Mouse (Mus musculus) midbrain, postnatal 0 days (tissue): ENCODE data around the gene Hoxd8. TPM values are rescaled to one million over a fixed set of nuclear protein-coding genes. Genes with fewer than 3 reads are reported as not detected.

Experiments used
- ATAC-seq: fragments of 200-750 bp; cut with Nextera tagmentation; 2 replicates; pipeline ENCODE4 v1.8.0; 2017; ENCODE audit warnings: moderate number of reproducible peaks, mild to moderate bottlenecking, moderate TSS enrichment, moderate library complexity; ENCODE audit not compliant: low FRiP score
- DNase-seq: peaks from one replicate; pipeline ENCODE4 v3.0.0-alpha.2; 2015; ENCODE audit warnings: low spot score
- H3K27ac ChIP-seq: fragments of 300-500 bp; sonication (generic); 2 replicates; pipeline ENCODE4 v1.5.1; 2014; ENCODE audit warnings: low read depth, mild to moderate bottlenecking, low read length, mixed read lengths
- H3K27me3 ChIP-seq: fragments of 300-500 bp; sonication (generic); 2 replicates; pipeline ENCODE4 v1.6.1; 2014; ENCODE audit warnings: low read length, control low read depth, mixed read lengths; ENCODE audit not compliant: insufficient read depth
- H3K36me3 ChIP-seq: fragments of 300-500 bp; sonication (generic); 2 replicates; pipeline ENCODE4 v1.6.1; 2014; ENCODE audit warnings: low read length, control low read depth, mixed read lengths; ENCODE audit not compliant: insufficient read depth
- H3K4me1 ChIP-seq: fragments of 300-500 bp; sonication (generic); 2 replicates; pipeline ENCODE4 v1.6.1; 2014; ENCODE audit warnings: mild to moderate bottlenecking, control low read depth, antibody characterized with exemption, low read length, mixed read lengths; ENCODE audit not compliant: insufficient read depth
- H3K4me2 ChIP-seq: fragments of 300-500 bp; sonication (generic); 2 replicates; pipeline ENCODE4 v1.6.1; 2014; ENCODE audit warnings: low read depth, mild to moderate bottlenecking, low read length, mixed read lengths; ENCODE audit not compliant: poor library complexity, severe bottlenecking
- H3K4me3 ChIP-seq: fragments of 300-500 bp; sonication (generic); 2 replicates; pipeline ENCODE4 v1.5.1; 2014; ENCODE audit warnings: low read depth, mild to moderate bottlenecking, low read length, moderate library complexity
- H3K9ac ChIP-seq: fragments of 300-500 bp; sonication (generic); replicated peaks from 2 replicates; pipeline ENCODE4 v1.6.1; 2014; ENCODE audit warnings: mild to moderate bottlenecking, low read length, moderate library complexity, mixed read lengths; ENCODE audit not compliant: poor library complexity, severe bottlenecking
- H3K9me3 ChIP-seq: fragments of 300-500 bp; sonication (generic); 2 replicates; pipeline ENCODE4 v1.6.1; 2016; ENCODE audit warnings: low read length, control low read depth
- CTCF ChIP-seq: IDR thresholded peaks from 2 replicates; pipeline ENCODE4 v1.5.1; 2016; ENCODE audit warnings: antibody characterized with exemption, mild to moderate bottlenecking
- WGBS: fragments of 180-500 bp; shearing (Covaris S2); extraction: QIAGEN DNeasy Blood & Tissue Kit; methylation state at CpG from one replicate; pipeline ENCODE4 v1.1.7; 2014; 5-methylcytosine and 5-hydroxymethylcytosine counted together
- polyA plus RNA-seq: library from polyadenylated mRNA; unstranded; fragments of >200 nt; fragmentation: Nextera tagmentation; extraction: Ambion mirVana; gene quantifications from 2 replicates; pipeline ENCODE4 v1.2.1, GENCODE M21; 2015
- total RNA-seq: library from RNA; depleted of rRNA; stranded (reverse); fragments of >200 nt; gene quantifications from 2 replicates; pipeline ENCODE4 v1.2.3, GENCODE M21; 2014

Gene Hoxd8
- total and polyA plus RNA-seq, 2 experiments from 2014 or later = 0.05 TPM; not detected in 1

DNA sequence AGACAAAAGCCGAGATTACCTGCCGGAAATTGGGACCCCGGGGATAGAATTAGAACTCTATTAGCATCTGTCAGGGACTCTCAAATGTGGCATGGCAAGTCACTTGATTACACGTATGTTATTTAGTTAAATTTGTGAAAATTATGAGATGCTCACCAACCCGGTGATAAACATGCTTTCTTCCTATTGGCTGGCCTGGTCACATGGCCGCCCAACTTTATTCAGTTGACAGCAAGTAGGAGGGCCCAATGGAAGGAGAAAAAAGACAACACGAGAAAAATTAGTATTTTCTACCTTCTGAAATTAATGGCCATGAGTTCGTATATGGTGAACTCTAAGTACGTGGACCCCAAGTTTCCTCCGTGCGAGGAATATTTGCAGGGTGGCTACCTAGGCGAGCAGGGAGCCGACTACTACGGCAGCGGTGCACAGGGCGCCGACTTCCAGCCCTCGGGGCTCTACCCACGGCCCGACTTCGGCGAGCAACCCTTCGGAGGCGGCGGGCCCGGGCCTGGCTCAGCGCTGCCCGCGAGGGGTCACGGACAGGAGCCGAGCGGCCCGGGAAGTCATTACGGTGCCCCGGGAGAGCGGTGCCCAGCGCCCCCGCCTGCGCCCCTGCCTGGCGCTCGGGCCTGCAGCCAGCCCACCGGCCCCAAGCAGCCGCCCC lies 22.7 kb downstream of the Hoxd8 start:
- Histone ChIP-seq H3K4me3 (no peak overlapping the region), H3K4me2 (no peak overlapping the region), H3K36me3 (no peaks in the 10 kb centered on the region), H3K9ac (no peak overlapping the region), H3K27me3 (peaks cover 94% of the 10 kb centered on the region), H3K27ac (no peak overlapping the region), H3K9me3 (no peaks in the 10 kb centered on the region), H3K4me1 (no peaks in the 10 kb centered on the region)
- peak; percentile 57 for DNase-seq
- TF ChIP-seq CTCF = no peak
- no peak for ATAC-seq
- WGBS = under 1% methylated on average over 42 of the region's 43 CpGs

DNA sequence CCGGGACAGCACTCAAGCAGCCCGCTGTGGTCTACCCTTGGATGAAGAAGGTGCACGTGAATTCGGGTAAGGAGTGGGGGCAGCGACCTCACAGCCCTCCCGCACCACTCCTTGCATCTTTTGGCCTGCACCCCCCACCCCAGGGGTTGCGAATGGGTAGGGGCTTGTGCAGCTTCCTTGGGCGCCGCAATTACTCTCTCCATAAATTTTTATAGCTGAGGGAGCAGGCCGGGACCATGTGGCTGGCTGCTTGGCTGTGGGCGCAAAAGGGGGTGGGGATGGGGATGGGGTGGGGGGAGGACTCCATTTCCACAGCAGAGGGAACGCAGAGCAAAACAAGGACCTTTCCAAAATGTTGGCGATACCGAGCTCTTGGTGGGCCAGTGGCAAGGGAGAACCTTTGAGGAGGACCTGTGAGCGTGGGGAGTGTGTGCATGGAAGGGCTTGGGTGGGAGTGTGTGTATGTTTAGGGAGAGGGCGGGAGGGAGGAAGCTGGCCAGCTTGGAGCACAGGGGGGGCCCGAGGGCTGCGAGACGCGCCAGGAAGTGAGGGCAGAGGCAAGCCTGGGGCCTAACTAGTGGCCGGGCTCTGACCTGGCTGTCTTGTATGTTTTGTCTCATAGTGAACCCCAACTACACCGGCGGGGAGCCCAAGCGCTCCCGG lies 23.4 kb downstream of the Hoxd8 start:
- Histone ChIP-seq H3K36me3 (no peaks in the 10 kb centered on the region), H3K27ac (no peak overlapping the region), H3K9me3 (no peaks in the 10 kb centered on the region), H3K4me1 (no peaks in the 10 kb centered on the region), H3K4me3 (no peak overlapping the region), H3K27me3 (peaks cover 94% of the 10 kb centered on the region), H3K4me2 (no peak overlapping the region), H3K9ac (no peak overlapping the region)
- no peak for TF ChIP-seq CTCF
- DNase-seq (no peak), ATAC-seq (no peak)
- WGBS = 4% methylated on average over 25 of the region's 25 CpGs

DNA sequence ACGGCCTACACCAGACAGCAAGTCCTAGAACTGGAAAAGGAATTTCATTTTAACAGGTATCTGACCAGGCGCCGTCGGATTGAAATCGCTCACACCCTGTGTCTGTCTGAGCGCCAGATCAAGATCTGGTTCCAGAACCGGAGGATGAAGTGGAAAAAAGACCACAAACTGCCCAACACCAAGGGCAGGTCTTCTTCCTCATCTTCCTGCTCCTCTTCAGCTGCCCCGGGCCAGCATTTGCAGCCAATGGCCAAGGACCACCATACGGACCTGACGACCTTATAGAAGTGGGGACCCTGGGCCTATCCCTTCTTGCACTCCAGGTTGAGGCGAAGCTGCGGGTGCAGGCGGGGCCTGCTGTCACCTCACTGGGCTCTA lies 23.9 kb downstream of the Hoxd8 start:
- H3K9me3 ChIP-seq = no peaks in the 10 kb centered on the region
- no peak overlapping the region for H3K9ac ChIP-seq
- H3K4me1 ChIP-seq = no peaks in the 10 kb centered on the region
- 7% methylated on average over 13 of the region's 13 CpGs for WGBS
- H3K4me2 ChIP-seq = no peak overlapping the region
- H3K27me3 ChIP-seq = peaks cover 94% of the 10 kb centered on the region
- H3K36me3 ChIP-seq = no peaks in the 10 kb centered on the region
- DNase-seq (no peak), ATAC-seq (no peak)
- no peak overlapping the region for H3K27ac ChIP-seq
- TF ChIP-seq CTCF = no peak
- no peak overlapping the region for H3K4me3 ChIP-seq

DNA sequence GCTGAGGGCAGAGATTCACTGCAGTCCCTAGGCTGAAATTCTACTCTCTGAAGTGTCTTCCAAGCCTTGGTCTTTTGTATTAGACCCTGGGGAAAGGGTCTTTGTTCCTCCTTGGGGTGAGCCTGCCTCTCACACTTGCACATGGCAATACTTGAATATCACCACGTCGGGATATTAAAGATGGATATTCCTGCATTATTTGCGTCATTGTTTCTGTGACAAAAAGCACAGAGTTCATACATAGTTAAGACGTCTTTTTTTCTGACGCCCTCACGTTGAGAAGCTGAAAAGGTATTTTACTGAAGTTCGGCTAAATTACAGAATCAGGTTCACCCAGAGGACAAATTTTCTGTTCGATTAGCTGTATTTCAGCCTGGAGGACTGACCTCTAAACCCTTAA lies 25.9 kb downstream of the Hoxd8 start:
- WGBS = 5% methylated on average over 8 of the region's 8 CpGs
- no peak for TF ChIP-seq CTCF
- Histone ChIP-seq H3K4me3 (no peak overlapping the region), H3K36me3 (no peaks in the 10 kb centered on the region), H3K9me3 (no peaks in the 10 kb centered on the region), H3K9ac (no peak overlapping the region), H3K27me3 (peaks cover 95% of the 10 kb centered on the region), H3K4me1 (no peaks in the 10 kb centered on the region), H3K27ac (no peak overlapping the region), H3K4me2 (no peak overlapping the region)
- DNase-seq (no peak), ATAC-seq (no peak)

DNA sequence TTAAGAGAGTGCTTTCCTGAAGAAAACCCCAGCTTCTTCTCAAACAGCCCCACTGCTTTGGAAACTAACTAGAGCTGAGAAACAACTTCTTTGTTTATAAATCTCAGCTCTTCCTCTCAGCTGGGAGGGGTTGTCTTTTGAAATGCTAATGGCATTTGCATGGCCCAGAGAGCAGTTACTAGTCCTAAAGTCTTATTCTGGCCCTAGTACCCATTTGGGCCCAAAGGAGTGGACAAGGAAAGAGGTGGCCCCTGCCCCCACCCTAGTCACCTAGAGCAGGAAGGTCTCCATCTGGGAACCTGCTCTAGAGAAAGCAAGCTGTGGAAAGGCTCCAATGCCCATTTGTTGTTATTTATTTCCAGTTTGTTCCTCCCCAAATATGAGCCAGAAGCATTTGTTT lies 26.6 kb downstream of the Hoxd8 start:
- no peak overlapping the region for H3K4me2 ChIP-seq

DNA sequence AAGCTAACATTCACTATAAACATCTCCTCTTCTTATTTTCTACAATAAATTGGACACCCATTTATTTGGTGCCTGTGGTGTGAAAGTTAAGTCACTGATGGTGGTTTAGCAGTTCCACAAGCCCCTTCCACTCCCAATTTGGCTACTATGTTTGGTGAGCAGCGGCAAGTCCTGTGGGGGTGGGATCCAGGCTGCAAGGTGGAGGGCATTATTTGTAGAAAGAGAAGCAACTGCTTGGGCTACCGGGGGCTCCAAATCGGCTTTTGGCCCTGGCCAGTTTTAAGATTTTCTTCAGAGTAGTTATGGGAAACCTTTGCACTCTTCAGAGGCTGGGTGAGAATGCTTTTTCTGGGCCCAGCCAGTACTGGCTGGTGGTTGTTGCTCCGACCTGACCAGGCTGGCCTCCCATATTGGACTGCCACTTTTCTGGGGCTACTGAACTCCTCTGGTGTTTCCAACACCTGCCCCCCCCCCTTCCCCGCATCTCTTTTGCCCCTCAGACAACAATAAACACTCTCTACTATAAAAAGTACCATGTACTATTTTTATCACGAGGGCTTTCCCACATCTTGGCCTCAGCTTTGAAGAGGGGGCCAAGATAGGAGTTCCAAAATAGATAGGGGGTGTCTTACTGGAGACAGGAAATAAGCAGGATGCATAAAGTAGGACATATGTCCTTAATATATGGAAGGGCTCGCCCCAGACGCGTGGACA lies 27.5 kb downstream of the Hoxd8 start:
- Histone ChIP-seq H3K9ac (no peak overlapping the region), H3K9me3 (no peaks in the 10 kb centered on the region), H3K4me1 (no peaks in the 10 kb centered on the region), H3K36me3 (no peaks in the 10 kb centered on the region), H3K4me2 (no peak overlapping the region), H3K27me3 (peaks cover 94% of the 10 kb centered on the region), H3K4me3 (no peak overlapping the region), H3K27ac (no peak overlapping the region)
- WGBS = 5% methylated on average over 9 of the region's 9 CpGs
- ATAC-seq (no peak), DNase-seq (no peak)
- no peak for TF ChIP-seq CTCF

More for the DNA sequence above, 26.6 kb downstream of the Hoxd8 start:
- no peaks in the 10 kb centered on the region for H3K4me1 ChIP-seq
- peaks cover 95% of the 10 kb centered on the region for H3K27me3 ChIP-seq
- no peaks in the 10 kb centered on the region for H3K9me3 ChIP-seq
- no peaks in the 10 kb centered on the region for H3K36me3 ChIP-seq
- H3K27ac ChIP-seq = no peak overlapping the region
- DNase-seq (no peak), ATAC-seq (no peak)
- TF ChIP-seq CTCF = no peak
- H3K9ac ChIP-seq = no peak overlapping the region
- H3K4me3 ChIP-seq = no peak overlapping the region
